Mouse (Mus musculus): ENCODE results near the gene Islr.

The Islr gene

GRCm38 (mm10) chr9:58153095-58153494, 51.0 kb downstream of the Islr start:
- DNase-seq (ENCODE audit: low read depth, low spot score) = no peak

GRCm38 (mm10) chr9:58150733-58151361, 53.3 kb downstream of the Islr start:
- no peak for DNase-seq (ENCODE audit: low read depth, low spot score)

- no peak for DNase-seq (ENCODE audit: low read depth, low spot score)
These were observed 55.3 kb downstream of the Islr start for GRCm38 (mm10) chr9:58148806-58149205.

GRCm38 (mm10) chr9:58145417-58145816, 58.7 kb downstream of the Islr start:
- DNase-seq (ENCODE audit: low read depth, low spot score) = no peak

GRCm38 (mm10) chr9:58144664-58145063, 59.4 kb downstream of the Islr start:
- DNase-seq (ENCODE audit: low read depth, low spot score) = no peak

GRCm38 (mm10) chr9:58143419-58143818, 60.7 kb downstream of the Islr start:
- DNase-seq (ENCODE audit: low read depth, low spot score) = no peak

- DNase-seq (ENCODE audit: low read depth, low spot score) = no peak
These were observed 64.2 kb downstream of the Islr start for GRCm38 (mm10) chr9:58139947-58140346.

- DNase-seq (ENCODE audit: low read depth, low spot score) = no peak
These were observed 68.2 kb downstream of the Islr start for GRCm38 (mm10) chr9:58135921-58136321.

- no peak for DNase-seq (ENCODE audit: low read depth, low spot score)
These were observed 69.2 kb downstream of the Islr start for GRCm38 (mm10) chr9:58134906-58135305.

- no peak for DNase-seq (ENCODE audit: low read depth, low spot score)
These were observed 69.9 kb downstream of the Islr start for GRCm38 (mm10) chr9:58133893-58134884.

GRCm38 (mm10) chr9:58131735-58132134, 72.4 kb downstream of the Islr start:
- no peak for DNase-seq (ENCODE audit: low read depth, low spot score)

- no peak for DNase-seq (ENCODE audit: low read depth, low spot score)
These were observed 73.2 kb downstream of the Islr start for GRCm38 (mm10) chr9:58130909-58131308.

GRCm38 (mm10) chr9:58129508-58129907, 74.6 kb downstream of the Islr start:
- no peak for DNase-seq (ENCODE audit: low read depth, low spot score)

- no peak for DNase-seq (ENCODE audit: low read depth, low spot score)
These were observed 75.1 kb downstream of the Islr start for GRCm38 (mm10) chr9:58128926-58129413.

GRCm38 (mm10) chr9:58125811-58126210, 78.3 kb downstream of the Islr start:
- no peak for DNase-seq (ENCODE audit: low read depth, low spot score)

- DNase-seq (ENCODE audit: low read depth, low spot score) = no peak
These were observed 79.0 kb downstream of the Islr start for GRCm38 (mm10) chr9:58125085-58125484.

- no peak for DNase-seq (ENCODE audit: low read depth, low spot score)
These were observed 85.4 kb downstream of the Islr start, which contains the start of gene Ccdc33 for GRCm38 (mm10) chr9:58118671-58119070. Ccdc33 (minus strand) TSS chr9:58118823.

GRCm38 (mm10) chr9:58116024-58116651, 88.0 kb downstream of the Islr start:
- no peak for DNase-seq (ENCODE audit: low read depth, low spot score)

- DNase-seq (ENCODE audit: low read depth, low spot score) = no peak
These were observed 88.7 kb downstream of the Islr start for GRCm38 (mm10) chr9:58115297-58115925.

- DNase-seq (ENCODE audit: low read depth, low spot score) = no peak
These were observed 90.1 kb downstream of the Islr start for GRCm38 (mm10) chr9:58114019-58114418.

- no peak for DNase-seq (ENCODE audit: low read depth, low spot score)
These were observed 90.7 kb downstream of the Islr start for GRCm38 (mm10) chr9:58113279-58113884.

Measured in brain, embryonic 18.5 days (tissue).